Mouse (Mus musculus) heart, adult 8-10 months (tissue): ENCODE data around the gene Map1s. TPM values are rescaled to one million over a fixed set of nuclear protein-coding genes. Genes with fewer than 3 reads are reported as not detected.
"Not testable (repeated sequence)": the region's sequence is repeated elsewhere in the genome, so short reads cannot be mapped to it uniquely, and the experiment has no call there.

Experiments
- DNase-seq: peaks from one replicate; pipeline ENCODE4 v3.0.0; 2022; ENCODE audit warnings: low spot score
- total RNA-seq, 4 experiments: library from RNA; stranded (reverse); gene quantifications; 2 replicates each; pipeline ENCODE4 v1.2.4; 2022

The Map1s gene
- total RNA-seq, 4 experiments from 2014 or later, result 17.8 to 24.5 (median 20.6) TPM

- DNase-seq, result no peak
Observed at GRCm38 (mm10) chr8:70878178-70878577, 27.6 kb upstream of the Map1s start.

GRCm38 (mm10) chr8:70879500-70879899 lies 26.2 kb upstream of the Map1s start:
- DNase-seq, result no peak

GRCm38 (mm10) chr8:70880126-70880525 lies 25.6 kb upstream of the Map1s start:
- DNase-seq, result peak; percentile 48

- peak; percentile 37 for DNase-seq
Observed at GRCm38 (mm10) chr8:70880546-70880945, 25.2 kb upstream of the Map1s start.

GRCm38 (mm10) chr8:70884186-70884585 lies 21.5 kb upstream of the Map1s start:
- no peak for DNase-seq

GRCm38 (mm10) chr8:70884683-70885082 lies 21.0 kb upstream of the Map1s start:
- DNase-seq, result no peak

GRCm38 (mm10) chr8:70885612-70886011 lies 20.1 kb upstream of the Map1s start:
- DNase-seq, result no peak

- DNase-seq, result no peak
Observed at GRCm38 (mm10) chr8:70887669-70888068, 18.1 kb upstream of the Map1s start.

- no peak for DNase-seq
Observed at GRCm38 (mm10) chr8:70890656-70891055, 15.1 kb upstream of the Map1s start.

GRCm38 (mm10) chr8:70891356-70891755 lies 14.4 kb upstream of the Map1s start:
- DNase-seq, result no peak

GRCm38 (mm10) chr8:70892022-70892895 lies 13.5 kb upstream of the Map1s start, which contains the start of gene Slc5a5:
Slc5a5 (minus strand) TSS chr8:70892757.
- no peak for DNase-seq

- no peak for DNase-seq
Observed at GRCm38 (mm10) chr8:70892896-70893655, 12.7 kb upstream of the Map1s start.

GRCm38 (mm10) chr8:70893656-70894384 lies 11.9 kb upstream of the Map1s start:
- DNase-seq, result peak; percentile 49

GRCm38 (mm10) chr8:70894385-70894720 lies 11.4 kb upstream of the Map1s start:
- no peak for DNase-seq

GRCm38 (mm10) chr8:70894771-70895545 lies 10.8 kb upstream of the Map1s start:
- no peak for DNase-seq

- not testable (repeated sequence) for DNase-seq
Observed at GRCm38 (mm10) chr8:70895571-70896259, 10.0 kb upstream of the Map1s start.

- no peak for DNase-seq
Observed at GRCm38 (mm10) chr8:70896316-70897020, 9.3 kb upstream of the Map1s start.

- DNase-seq, result peak; percentile 99
Observed at GRCm38 (mm10) chr8:70897021-70897680, 8.6 kb upstream of the Map1s start, which contains the start of gene Rpl18a. Rpl18a (minus strand) TSS chr8:70897412.

GRCm38 (mm10) chr8:70897681-70898413 lies 7.9 kb upstream of the Map1s start:
- peak; percentile 89 for DNase-seq
